Mouse (Mus musculus): ENCODE results near the gene Adcy9. TPM values are rescaled to one million over a fixed set of nuclear protein-coding genes. Genes with fewer than 3 reads are reported as not detected.

Adcy9 gene
- total and polyA plus RNA-seq, 3 experiments: 3.0 to 4.3 TPM; not detected in 1

- Histone ChIP-seq H3K79me2 (ENCODE audit: control insufficient read depth, insufficient read depth, low read length, poor library complexity) (no peaks in the 10 kb centered on the region), H3K36me3 (ENCODE audit: control insufficient read depth in 1 of 2, insufficient read depth in 2 of 2, low read length in 2 of 2) (peaks cover 0 to 5% of the 10 kb centered on the region in 2 experiments; a peak in 2 of 4 replicates), H3K9me3 (replicated peaks; ENCODE audit: insufficient read depth, low read length) (no peaks in the 10 kb centered on the region), H3K9ac (ENCODE audit: control insufficient read depth, low read depth, low read length, poor library complexity, severe bottlenecking) (no peak overlapping the region), H3K4me3 (ENCODE audit: control insufficient read depth in 1 of 2, insufficient read depth in 1 of 2, low read depth in 2 of 2, low read length in 2 of 2) (no peak overlapping the region), H3K4me1 (ENCODE audit: control insufficient read depth in 1 of 2, insufficient read depth in 2 of 2, low read length in 2 of 2) (peaks cover 0 to 17% of the 10 kb centered on the region in 2 experiments; a peak in 2 of 4 replicates), H3K27ac (ENCODE audit: control insufficient read depth, low read depth, low read length) (no peak overlapping the region), H3K27me3 (ENCODE audit: control insufficient read depth in 1 of 2, insufficient read depth in 2 of 2, low read length in 2 of 2) (no peaks in the 10 kb centered on the region)
- TF ChIP-seq ETS1 (IDR thresholded peaks at IDR 0.05; ENCODE audit: low read depth, low read length) (no peak), POLR2AphosphoS5 (IDR thresholded peaks at IDR 0.05; ENCODE audit: borderline replicate concordance, low read depth, low read length) (no peak), GABPA (IDR thresholded peaks at IDR 0.05; ENCODE audit: low read depth, low read length) (no peak), CTCF (IDR thresholded peaks at IDR 0.05 in 2 of 3, conservative IDR thresholded peaks at IDR 0.05 in 1 of 3; ENCODE audit: control insufficient read depth in 1 of 3, insufficient read depth in 1 of 3, low read depth in 2 of 3, low read length in 3 of 3, poor library complexity in 1 of 3, severe bottlenecking in 1 of 3) (peak; percentile 30 to 60 (median 43)), MAZ (IDR thresholded peaks at IDR 0.05; ENCODE audit: low read depth, low read length) (no peak), RAD21 (IDR thresholded peaks at IDR 0.05; ENCODE audit: low read depth, low read length) (peak; percentile 64), SMC3 (IDR thresholded peaks at IDR 0.05; ENCODE audit: low read depth, low read length) (peak; percentile 66), MEF2A (IDR thresholded peaks at IDR 0.05; ENCODE audit: extremely low read depth, insufficient replicate concordance, low read depth, low read length, poor library complexity, severe bottlenecking) (no peak)
- peak; percentile 83 for DNase-seq (ENCODE audit: low read depth, low spot score)
Observed at GRCm38 (mm10) chr16:4272254-4272653, 148.0 kb downstream of the Adcy9 start.

GRCm38 (mm10) chr16:4270911-4271310, 149.4 kb downstream of the Adcy9 start:
- H3K4me1 ChIP-seq (ENCODE audit: control insufficient read depth in 1 of 2, insufficient read depth in 2 of 2, low read length in 2 of 2): peaks cover 0 to 18% of the 10 kb centered on the region in 2 experiments; a peak in 2 of 4 replicates
- no peak for DNase-seq (ENCODE audit: low read depth, low spot score)
- no peak overlapping the region for H3K9ac ChIP-seq (ENCODE audit: control insufficient read depth, low read depth, low read length, poor library complexity, severe bottlenecking)

DNA sequence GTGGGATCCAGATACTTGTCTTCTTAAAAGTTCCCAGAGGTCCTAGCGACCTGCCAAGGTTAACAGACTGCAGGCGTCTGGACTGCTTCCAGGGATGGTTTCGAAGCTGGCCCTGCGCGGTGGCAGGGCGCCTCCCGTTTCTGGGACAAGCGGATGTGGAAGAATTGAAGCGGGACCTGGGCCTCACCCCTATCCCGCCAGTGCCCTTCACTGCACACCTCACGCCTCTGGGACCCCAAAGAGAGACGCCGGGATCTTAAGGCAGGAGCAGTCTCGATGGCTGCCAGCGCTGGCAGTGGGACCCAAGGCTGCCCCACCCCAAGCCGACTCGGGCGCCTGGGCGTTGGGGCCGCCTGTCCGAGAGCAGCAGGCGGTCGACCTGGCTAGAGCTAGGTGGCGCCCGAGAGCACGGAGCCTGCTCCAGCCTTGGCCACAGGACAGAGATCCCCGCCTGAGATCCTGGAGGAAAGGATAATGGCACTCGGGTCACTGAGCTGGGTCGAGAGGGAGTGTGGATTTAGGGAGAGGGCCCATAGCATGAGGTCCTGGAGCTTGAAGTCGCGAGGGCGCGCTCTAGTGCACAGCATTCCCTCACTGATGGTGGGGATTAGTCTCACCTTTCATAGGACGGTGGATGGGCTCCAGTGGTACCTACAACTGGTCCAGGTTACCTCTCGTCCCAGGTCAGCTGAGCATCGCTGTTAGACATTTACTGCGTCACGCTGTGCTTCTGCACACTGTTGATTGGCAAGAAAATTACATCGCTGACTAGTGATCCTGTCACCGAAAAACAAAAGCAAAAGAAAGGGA, 152.2 kb downstream of the Adcy9 start:
- H3K27ac ChIP-seq (ENCODE audit: control insufficient read depth, low read depth, low read length): no peak overlapping the region
- H3K4me1 ChIP-seq (ENCODE audit: control insufficient read depth in 1 of 2, insufficient read depth in 2 of 2, low read length in 2 of 2): peaks cover 0 to 15% of the 10 kb centered on the region in 2 experiments; a peak in 2 of 4 replicates
- peak overlapping the region in 1 of 2 experiments; percentile 32; a peak in 1 of 4 replicates for H3K4me3 ChIP-seq (ENCODE audit: control insufficient read depth in 1 of 2, insufficient read depth in 1 of 2, low read depth in 2 of 2, low read length in 2 of 2)
- DNase-seq (ENCODE audit: low read depth, low spot score): peak; percentile 57
- no peaks in the 10 kb centered on the region for H3K79me2 ChIP-seq (ENCODE audit: control insufficient read depth, insufficient read depth, low read length, poor library complexity)
- TF ChIP-seq CTCF (IDR thresholded peaks at IDR 0.05 in 2 of 3, conservative IDR thresholded peaks at IDR 0.05 in 1 of 3; ENCODE audit: control insufficient read depth in 1 of 3, insufficient read depth in 1 of 3, low read depth in 2 of 3, low read length in 3 of 3, poor library complexity in 1 of 3, severe bottlenecking in 1 of 3): peak; percentile 46 to 79 (median 64)
- no peak for TF ChIP-seq ZC3H11A (IDR thresholded peaks at IDR 0.05; ENCODE audit: low read depth, low read length)
- no peak for TF ChIP-seq NRF1 (IDR thresholded peaks at IDR 0.05; ENCODE audit: insufficient read depth, low read depth, low read length, poor library complexity, severe bottlenecking)
- peak; percentile 29; the same call in 1 of the 2 replicates for TF ChIP-seq SMC3 (IDR thresholded peaks at IDR 0.05; ENCODE audit: low read depth, low read length)
- no peak for TF ChIP-seq MYC (IDR thresholded peaks at IDR 0.05; ENCODE audit: low read depth, low read length)
- TF ChIP-seq ZNF384 (IDR thresholded peaks at IDR 0.05; ENCODE audit: low read depth, low read length): no peak
- peak; percentile 19 for TF ChIP-seq RAD21 (IDR thresholded peaks at IDR 0.05; ENCODE audit: low read depth, low read length)
- peak overlapping the region; percentile 44; the same call in 1 of the 2 replicates for H3K9ac ChIP-seq (ENCODE audit: control insufficient read depth, low read depth, low read length, poor library complexity, severe bottlenecking)
- H3K9me3 ChIP-seq (replicated peaks; ENCODE audit: insufficient read depth, low read length): no peaks in the 10 kb centered on the region
- H3K27me3 ChIP-seq (ENCODE audit: control insufficient read depth in 1 of 2, insufficient read depth in 2 of 2, low read length in 2 of 2): no peaks in the 10 kb centered on the region
- H3K36me3 ChIP-seq (ENCODE audit: control insufficient read depth in 1 of 2, insufficient read depth in 2 of 2, low read length in 2 of 2): peaks cover 0 to 5% of the 10 kb centered on the region in 2 experiments; a peak in 2 of 4 replicates

More at GRCm38 (mm10) chr16:4270911-4271310, 149.4 kb downstream of the Adcy9 start:
- Histone ChIP-seq H3K27ac (ENCODE audit: control insufficient read depth, low read depth, low read length) (no peak overlapping the region), H3K27me3 (ENCODE audit: control insufficient read depth in 1 of 2, insufficient read depth in 2 of 2, low read length in 2 of 2) (no peaks in the 10 kb centered on the region), H3K36me3 (ENCODE audit: control insufficient read depth in 1 of 2, insufficient read depth in 2 of 2, low read length in 2 of 2) (peaks cover 0 to 5% of the 10 kb centered on the region in 2 experiments; a peak in 2 of 4 replicates), H3K79me2 (ENCODE audit: control insufficient read depth, insufficient read depth, low read length, poor library complexity) (no peaks in the 10 kb centered on the region), H3K4me3 (ENCODE audit: control insufficient read depth in 1 of 2, insufficient read depth in 1 of 2, low read depth in 2 of 2, low read length in 2 of 2) (no peak overlapping the region), H3K9me3 (replicated peaks; ENCODE audit: insufficient read depth, low read length) (no peaks in the 10 kb centered on the region)
- TF ChIP-seq TBP (IDR thresholded peaks at IDR 0.05; ENCODE audit: low read depth, low read length) (no peak), E2F4 (IDR thresholded peaks at IDR 0.05; ENCODE audit: borderline replicate concordance, low read depth, low read length) (no peak), UBTF (IDR thresholded peaks at IDR 0.05; ENCODE audit: borderline replicate concordance, insufficient read depth, low read depth, low read length) (no peak), MAX (IDR thresholded peaks at IDR 0.05; ENCODE audit: low read length) (no peak)

All from MEL (cell line).